Mouse (Mus musculus) testis, adult 2 months (tissue): Measurements from ENCODE around the gene Rad1.

Experiments
- CTCF ChIP-seq: fragments of 200-500 bp; IDR thresholded peaks from 2 replicates; pipeline ENCODE4 v1.5.1; 2012; ENCODE audit warnings: low read depth, mild to moderate bottlenecking, inconsistent platforms, low read length, moderate library complexity; ENCODE audit not compliant: control insufficient read depth, insufficient read depth, insufficient replicate concordance
- POLR2A ChIP-seq: fragments of 200-500 bp; IDR thresholded peaks from 2 replicates; pipeline ENCODE4 v1.6.1; 2012; ENCODE audit warnings: low read depth, mild to moderate bottlenecking, inconsistent platforms, low read length, moderate library complexity; ENCODE audit not compliant: control insufficient read depth

DNA sequence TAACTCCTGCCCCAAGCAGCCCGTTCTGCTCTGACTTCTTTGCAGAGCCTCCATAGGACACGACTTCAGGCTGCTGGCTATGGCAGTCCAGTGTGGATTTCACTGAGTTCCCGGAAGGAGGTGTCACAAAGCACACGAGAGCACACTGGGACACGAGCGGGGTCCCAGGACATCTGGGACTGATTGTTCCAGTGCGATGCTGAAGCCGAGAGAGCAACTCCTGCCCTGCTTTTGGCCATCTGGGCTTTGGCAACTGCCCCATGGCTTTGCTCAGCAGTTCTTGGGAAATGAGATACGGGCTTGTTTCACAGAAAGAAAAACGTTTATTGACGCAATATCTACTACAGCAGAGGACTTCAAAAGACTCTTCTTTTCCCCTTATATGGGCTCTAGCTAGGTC, 20.3 kb downstream of the Rad1 start:
- 0 out of 2 replicates have a peak, but pooled peaks have one; percentile 19 for TF ChIP-seq POLR2A
- TF ChIP-seq CTCF, result no peak
